Mouse (Mus musculus) spleen, adult 2 months (tissue): ENCODE data around the gene Nim1k.

ENCODE experiments used
- CTCF ChIP-seq: fragments of 200-500 bp; IDR thresholded peaks from 2 replicates; pipeline ENCODE4 v1.5.1; 2011; ENCODE audit warnings: mild to moderate bottlenecking, inconsistent platforms; ENCODE audit not compliant: insufficient read depth, insufficient read length, insufficient replicate concordance; ENCODE audit errors: extremely low read depth
- POLR2A ChIP-seq: fragments of 200-500 bp; IDR thresholded peaks from 2 replicates; pipeline ENCODE4 v1.6.1; 2011; ENCODE audit warnings: low read depth, low read length, inconsistent platforms

DNA sequence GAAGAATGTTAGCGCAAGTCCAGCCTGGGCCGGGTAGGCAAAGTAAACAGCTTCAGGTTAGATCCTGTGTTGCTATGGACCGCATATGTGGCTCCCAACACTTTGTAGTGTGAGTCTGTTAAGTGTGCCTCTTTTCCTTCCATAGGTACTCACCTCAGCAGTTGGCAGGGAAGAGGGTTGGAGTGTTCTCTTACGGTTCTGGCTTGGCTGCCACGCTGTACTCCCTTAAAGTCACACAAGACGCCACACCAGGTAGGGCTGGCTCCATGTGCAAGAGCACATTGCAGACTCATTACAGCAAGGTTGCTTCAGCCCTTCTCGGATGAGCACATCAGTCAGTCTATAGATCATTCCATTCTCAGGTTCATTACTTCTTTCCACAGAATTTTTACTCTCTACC, 51.4 kb downstream of the Nim1k start:
- TF ChIP-seq CTCF (no peak), POLR2A (no peak)
